Mouse (Mus musculus) hindbrain, embryonic 15.5 days (tissue): ENCODE data around the gene Vopp1. TPM values are rescaled to one million over a fixed set of nuclear protein-coding genes. Genes with fewer than 3 reads are reported as not detected.
"Not testable (repeated sequence)": the region's sequence is repeated elsewhere in the genome, so short reads cannot be mapped to it uniquely, and the experiment has no call there.

ENCODE experiments used
- ATAC-seq: fragments of 200-750 bp; cut with Nextera tagmentation; 2 replicates; pipeline ENCODE4 v1.8.0; 2017; ENCODE audit warnings: low read depth, moderate number of reproducible peaks, moderate TSS enrichment; ENCODE audit not compliant: low FRiP score
- H3K27ac ChIP-seq: fragments of 300-500 bp; sonication (generic); replicated peaks from 2 replicates; pipeline ENCODE4 v1.5.1; 2015; ENCODE audit warnings: mild to moderate bottlenecking, inconsistent platforms
- H3K27me3 ChIP-seq: fragments of 300-500 bp; sonication (generic); 2 replicates; pipeline ENCODE4 v1.6.1; 2015; ENCODE audit warnings: control low read depth, inconsistent platforms
- H3K36me3 ChIP-seq: fragments of 300-500 bp; sonication (generic); 2 replicates; pipeline ENCODE4 v1.6.1; 2015; ENCODE audit warnings: control low read depth, inconsistent platforms
- H3K4me1 ChIP-seq: fragments of 300-500 bp; sonication (generic); replicated peaks from 2 replicates; pipeline ENCODE4 v1.6.1; 2015; ENCODE audit warnings: control low read depth, inconsistent platforms
- H3K4me2 ChIP-seq: fragments of 300-500 bp; sonication (generic); 2 replicates; pipeline ENCODE4 v1.6.1; 2015; ENCODE audit warnings: moderate library complexity, mild to moderate bottlenecking, inconsistent platforms
- H3K4me3 ChIP-seq: fragments of 300-500 bp; sonication (generic); 2 replicates; pipeline ENCODE4 v1.5.1; 2015; ENCODE audit warnings: mild to moderate bottlenecking, inconsistent platforms
- H3K9ac ChIP-seq: fragments of 300-500 bp; sonication (generic); 2 replicates; pipeline ENCODE4 v1.6.1; 2015; ENCODE audit warnings: inconsistent platforms
- H3K9me3 ChIP-seq: fragments of 300-500 bp; sonication (generic); 2 replicates; pipeline ENCODE4 v1.6.1; 2016; ENCODE audit warnings: control low read depth, inconsistent platforms
- WGBS: fragments of 180-500 bp; shearing (Covaris S2); methylation state at CpG from one replicate; pipeline ENCODE4 v1.1.7; 2015; 5-methylcytosine and 5-hydroxymethylcytosine counted together
- polyA plus RNA-seq: library from polyadenylated mRNA; unstranded; fragments of >200 nt; fragmentation: Nextera tagmentation; extraction: Ambion mirVana; gene quantifications from 2 replicates; pipeline ENCODE4 v1.2.1, GENCODE M21; 2015

Gene Vopp1
- 201 and 221 TPM in 2 replicates for polyA plus RNA-seq

GRCm38 (mm10) chr6:57824422-57825258 lies at the start of gene Vopp1:
TSS of gene Vopp1 (minus strand) at chr6:57825159.
- under 1% methylated on average over 81 of the region's 87 CpGs for WGBS
- H3K27ac ChIP-seq: peak within 1 kb of the TSS; percentile 98
- H3K36me3 ChIP-seq: no peaks in the 10 kb centered on the region
- no peaks in the 10 kb centered on the region for H3K9me3 ChIP-seq
- no peaks in the 10 kb centered on the region for H3K27me3 ChIP-seq
- peak within 1 kb of the TSS; percentile 69 for H3K4me3 ChIP-seq
- H3K9ac ChIP-seq: peak within 1 kb of the TSS; percentile 94
- peaks cover 16% of the 10 kb centered on the region for H3K4me1 ChIP-seq
- peak; percentile 89 for ATAC-seq
- peak within 1 kb of the TSS; percentile 74 for H3K4me2 ChIP-seq

GRCm38 (mm10) chr6:57859043-57860042 lies 34.4 kb upstream of the Vopp1 start:
- Histone ChIP-seq H3K4me3 (no peak overlapping the region), H3K27me3 (no peaks in the 10 kb centered on the region), H3K4me2 (peak overlapping the region; percentile 41), H3K4me1 (no peaks in the 10 kb centered on the region), H3K9ac (no peak overlapping the region), H3K9me3 (no peaks in the 10 kb centered on the region), H3K27ac (no peak overlapping the region), H3K36me3 (no peaks in the 10 kb centered on the region)
- ATAC-seq: peak; percentile 89
- 48% methylated on average over 6 of the region's 6 CpGs for WGBS

GRCm38 (mm10) chr6:57851177-57851576 lies 26.2 kb upstream of the Vopp1 start:
- H3K27me3 ChIP-seq, H3K4me3 ChIP-seq, H3K36me3 ChIP-seq, H3K27ac ChIP-seq, H3K9me3 ChIP-seq, H3K4me2 ChIP-seq, ATAC-seq, H3K9ac ChIP-seq, H3K4me1 ChIP-seq: not testable (repeated sequence)
- 91% methylated on average over 5 of the region's 5 CpGs for WGBS

DNA sequence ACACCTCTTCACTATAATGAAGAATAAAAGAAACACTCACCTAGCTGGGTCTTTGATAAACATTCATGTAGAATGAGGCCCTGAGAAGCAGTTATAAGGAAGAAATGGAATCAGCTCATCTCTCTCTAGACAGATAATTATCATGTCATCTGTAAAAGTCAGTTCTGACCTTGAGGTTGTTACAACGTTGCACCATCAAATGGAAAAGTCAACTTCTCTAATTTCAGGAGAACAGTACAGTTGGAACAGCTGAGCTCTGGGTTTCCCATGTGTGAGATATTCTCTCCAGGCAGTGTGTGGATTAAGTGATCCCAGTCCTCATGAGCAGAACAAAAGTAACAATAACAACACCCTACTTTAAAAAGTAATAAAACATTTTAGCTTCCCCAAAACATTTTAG lies 25.3 kb upstream of the Vopp1 start, which contains the start of gene Vmn1r21:
Gene Vmn1r21, minus strand, starts transcription at position 58 of the 400 bp plus-strand sequence.
- Histone ChIP-seq H3K27me3 (no peaks in the 10 kb centered on the region), H3K4me2 (no peak within 1 kb of the TSS), H3K4me1 (no peaks in the 10 kb centered on the region), H3K36me3 (no peaks in the 10 kb centered on the region), H3K9ac (no peak within 1 kb of the TSS), H3K4me3 (no peak within 1 kb of the TSS), H3K27ac (no peak within 1 kb of the TSS), H3K9me3 (no peaks in the 10 kb centered on the region)
- no peak for ATAC-seq
- WGBS: 77% methylated on average over 1 of the region's 1 CpGs

DNA sequence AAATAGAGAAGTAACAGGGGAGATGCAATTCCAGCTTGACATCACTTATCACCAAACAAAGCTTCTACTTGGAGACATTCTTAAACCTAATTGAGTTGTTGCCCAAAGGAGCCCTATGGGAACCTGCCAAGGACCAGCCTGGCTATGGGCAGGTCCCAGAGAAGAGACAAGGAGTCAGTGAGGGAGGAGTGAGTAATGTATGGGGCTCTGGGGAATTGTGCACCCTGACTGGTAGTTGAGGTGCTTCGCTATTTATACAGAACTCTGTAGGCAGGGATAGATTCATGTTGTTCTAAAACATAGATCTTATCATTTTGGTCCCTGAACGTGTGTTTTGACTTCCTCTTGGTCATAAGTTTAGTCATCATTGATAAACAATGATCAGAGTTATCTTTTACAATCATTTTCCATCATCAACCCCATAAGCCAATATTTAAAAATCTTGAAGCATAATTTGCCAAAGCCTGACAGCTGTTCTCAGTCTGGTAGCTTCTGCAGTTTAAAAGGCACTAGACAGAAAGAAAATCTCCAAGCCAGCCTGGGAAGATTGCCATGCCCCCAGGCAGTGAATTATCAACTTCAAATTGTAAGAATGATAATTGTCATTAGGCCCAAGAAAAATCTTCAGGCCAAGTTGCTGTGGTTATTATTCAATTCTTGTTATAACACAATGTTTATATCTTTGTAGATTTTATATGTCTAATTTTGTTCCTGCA lies 14.9 kb upstream of the Vopp1 start:
- H3K9ac ChIP-seq: no peak overlapping the region
- no peak overlapping the region for H3K27ac ChIP-seq
- no peak overlapping the region for H3K4me2 ChIP-seq
- no peak for ATAC-seq
- no peaks in the 10 kb centered on the region for H3K36me3 ChIP-seq
- WGBS: 82% methylated on average over 2 of the region's 2 CpGs
- H3K4me3 ChIP-seq: no peak overlapping the region
- H3K27me3 ChIP-seq: no peaks in the 10 kb centered on the region
- no peaks in the 10 kb centered on the region for H3K9me3 ChIP-seq
- H3K4me1 ChIP-seq: no peaks in the 10 kb centered on the region

- H3K36me3 ChIP-seq: no peaks in the 10 kb centered on the region
- peak overlapping the region; percentile 69 for H3K4me3 ChIP-seq
- no peaks in the 10 kb centered on the region for H3K9me3 ChIP-seq
- peak overlapping the region; percentile 74 for H3K4me2 ChIP-seq
- H3K9ac ChIP-seq: peak overlapping the region; percentile 94
- no peak; the same call in 1 of the 2 replicates for ATAC-seq
- 9% methylated on average over 5 of the region's 5 CpGs for WGBS
- H3K4me1 ChIP-seq: peaks cover 16% of the 10 kb centered on the region
- H3K27ac ChIP-seq: peak overlapping the region; percentile 98
- H3K27me3 ChIP-seq: no peaks in the 10 kb centered on the region
Observed at GRCm38 (mm10) chr6:57825259-57825715, 328 bp upstream of the Vopp1 start.

GRCm38 (mm10) chr6:57823461-57823860 lies 1.5 kb downstream of the Vopp1 start:
- Histone ChIP-seq H3K9ac (no peak overlapping the region), H3K9me3 (no peaks in the 10 kb centered on the region), H3K4me2 (peak overlapping the region; percentile 74), H3K4me1 (peaks cover 16% of the 10 kb centered on the region), H3K27me3 (no peaks in the 10 kb centered on the region), H3K36me3 (no peaks in the 10 kb centered on the region), H3K27ac (no peak overlapping the region), H3K4me3 (peak overlapping the region; percentile 25; the same call in 1 of the 2 replicates)
- WGBS: 41% methylated on average over 3 of the region's 3 CpGs
- no peak for ATAC-seq

DNA sequence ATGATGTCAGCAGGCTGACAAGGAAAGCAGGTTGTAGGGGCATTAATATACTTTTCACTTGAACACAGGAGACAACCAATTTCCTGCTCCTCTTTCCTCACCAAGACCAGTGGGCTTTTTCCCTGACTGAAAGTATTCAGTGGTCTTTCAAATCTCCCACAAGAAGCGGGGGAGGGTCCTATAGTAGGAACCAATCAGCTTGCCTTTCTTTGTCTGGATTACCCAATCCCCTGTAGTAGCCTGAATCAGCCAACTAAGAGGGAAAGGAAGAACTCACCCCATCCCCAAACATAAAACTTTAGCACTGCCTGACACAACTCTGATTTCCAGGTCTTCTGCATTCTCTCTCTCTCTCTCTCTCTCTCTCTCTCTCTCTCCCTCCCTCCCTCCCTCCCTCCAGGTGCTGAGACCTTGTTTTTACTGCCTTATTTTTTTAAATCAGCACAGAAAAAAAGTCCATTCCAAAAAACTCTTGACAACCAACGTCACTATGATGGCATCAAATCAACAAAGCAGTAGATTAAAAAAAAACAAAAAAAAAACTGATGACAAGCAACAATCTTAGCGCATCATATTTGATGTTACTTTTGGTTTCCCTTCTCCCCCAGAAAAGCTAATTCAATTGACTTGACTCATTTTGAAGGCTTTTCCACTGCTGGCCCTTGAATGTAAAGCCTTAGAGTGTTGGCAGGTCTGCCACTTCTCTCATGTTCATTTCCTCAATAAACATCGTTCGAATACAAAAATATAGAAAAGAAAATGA lies 2.1 kb downstream of the Vopp1 start:
- Histone ChIP-seq H3K27me3 (no peaks in the 10 kb centered on the region), H3K4me1 (peaks cover 16% of the 10 kb centered on the region), H3K4me3 (peak overlapping the region; percentile 25; the same call in 1 of the 2 replicates), H3K9ac (no peak overlapping the region), H3K27ac (no peak overlapping the region), H3K9me3 (no peaks in the 10 kb centered on the region), H3K36me3 (no peaks in the 10 kb centered on the region), H3K4me2 (peak overlapping the region; percentile 74)
- ATAC-seq: peak; percentile 80
- 67% methylated on average over 5 of the region's 5 CpGs for WGBS

- Histone ChIP-seq H3K4me2 (no peak overlapping the region), H3K4me1 (no peaks in the 10 kb centered on the region), H3K27ac (no peak overlapping the region), H3K36me3 (no peaks in the 10 kb centered on the region), H3K4me3 (no peak overlapping the region), H3K9ac (no peak overlapping the region), H3K9me3 (no peaks in the 10 kb centered on the region), H3K27me3 (no peaks in the 10 kb centered on the region)
- WGBS: 93% methylated on average over 2 of the region's 2 CpGs
- ATAC-seq: no peak
Observed at GRCm38 (mm10) chr6:57814436-57814940, 10.5 kb downstream of the Vopp1 start.

GRCm38 (mm10) chr6:57811748-57812730 lies 12.9 kb downstream of the Vopp1 start:
- 0 out of 2 replicates have a peak, but pooled peaks have one; percentile 30 for ATAC-seq
- 88% methylated on average over 3 of the region's 3 CpGs for WGBS
- Histone ChIP-seq H3K4me3 (no peak overlapping the region), H3K27me3 (no peaks in the 10 kb centered on the region), H3K4me1 (no peaks in the 10 kb centered on the region), H3K36me3 (no peaks in the 10 kb centered on the region), H3K4me2 (no peak overlapping the region), H3K9me3 (no peaks in the 10 kb centered on the region), H3K27ac (no peak overlapping the region), H3K9ac (no peak overlapping the region)
